Mouse (Mus musculus): ENCODE results near the gene Zfp617. TPM values are rescaled to one million over a fixed set of nuclear protein-coding genes. Genes with fewer than 3 reads are reported as not detected.
A peak's percentile ranks its signal among the peaks of the same experiment; 100 is the strongest.
"Not testable (repeated sequence)": the region's sequence is repeated elsewhere in the genome, so short reads cannot be mapped to it uniquely, and the experiment has no call there.

Zfp617 gene
- polyA plus RNA-seq, 1 experiment from 2014 or later, result 8.8 TPM

DNA sequence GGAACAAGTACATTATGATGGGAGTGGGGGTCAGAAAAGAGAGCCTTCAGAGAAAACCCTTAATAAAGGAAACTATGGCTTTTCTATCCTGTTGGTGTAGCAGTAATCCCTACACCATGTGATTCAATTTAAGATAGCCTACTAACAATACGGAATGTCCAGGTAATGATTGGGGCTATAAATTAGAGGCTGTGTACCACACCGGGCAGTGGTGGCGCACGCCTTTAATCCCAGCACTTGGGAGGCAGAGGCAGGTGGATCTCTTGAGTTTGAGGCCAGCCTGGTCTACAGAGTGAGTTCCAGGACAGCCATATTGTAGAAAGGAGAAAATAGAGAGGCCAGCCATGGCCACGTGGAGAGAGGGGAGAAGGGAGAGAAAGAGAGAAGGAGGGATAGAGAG is 17.4 kb downstream of the Zfp617 start:
- WGBS (ENCODE audit: insufficient replicate concordance), result 91% methylated on average over 5 of the region's 5 CpGs
- H3K27me3 ChIP-seq, result 0 out of 2 replicates have a peak, but pooled peaks cover 3% of the 10 kb centered on the region
- DNase-seq (no peak), ATAC-seq (ENCODE audit: low read depth) (no peak)
- no peak overlapping the region for H3K9ac ChIP-seq
- no peaks in the 10 kb centered on the region for H3K9me3 ChIP-seq (replicated peaks)
- no peak overlapping the region for H3K4me3 ChIP-seq (replicated peaks)
- no peak overlapping the region for H3K4me2 ChIP-seq
- H3K27ac ChIP-seq, result no peak overlapping the region
- peaks cover 33% of the 10 kb centered on the region for H3K36me3 ChIP-seq
- peaks cover 29% of the 10 kb centered on the region for H3K4me1 ChIP-seq (replicated peaks)

DNA sequence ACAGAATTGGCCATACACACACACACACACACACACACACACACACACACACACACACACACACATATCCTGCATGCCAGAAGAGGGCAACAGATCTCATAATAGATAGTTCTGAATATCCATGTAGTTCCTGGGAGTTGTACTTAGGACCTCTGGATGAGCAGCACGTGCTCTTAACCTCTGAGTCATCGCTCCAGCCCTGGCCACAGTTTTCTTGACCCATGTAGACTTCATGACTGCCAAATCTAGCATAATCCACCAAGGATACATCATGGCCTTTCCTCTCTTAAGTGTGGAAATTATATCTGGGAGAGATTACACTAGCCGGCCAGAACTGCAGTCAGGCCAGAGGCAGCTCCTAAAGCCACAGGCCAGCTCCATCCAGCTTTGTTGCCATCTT is 18.1 kb downstream of the Zfp617 start:
- no peak overlapping the region for H3K27ac ChIP-seq
- peaks cover 29% of the 10 kb centered on the region for H3K4me1 ChIP-seq (replicated peaks)
- no peak overlapping the region for H3K4me2 ChIP-seq
- no peaks in the 10 kb centered on the region for H3K9me3 ChIP-seq (replicated peaks)
- no peaks in the 10 kb centered on the region for H3K27me3 ChIP-seq
- H3K9ac ChIP-seq, result no peak overlapping the region
- 95% methylated on average over 3 of the region's 3 CpGs for WGBS (ENCODE audit: insufficient replicate concordance)
- H3K36me3 ChIP-seq, result peaks cover 41% of the 10 kb centered on the region
- DNase-seq (no peak), ATAC-seq (ENCODE audit: low read depth) (no peak)
- no peak overlapping the region for H3K4me3 ChIP-seq (replicated peaks)

DNA sequence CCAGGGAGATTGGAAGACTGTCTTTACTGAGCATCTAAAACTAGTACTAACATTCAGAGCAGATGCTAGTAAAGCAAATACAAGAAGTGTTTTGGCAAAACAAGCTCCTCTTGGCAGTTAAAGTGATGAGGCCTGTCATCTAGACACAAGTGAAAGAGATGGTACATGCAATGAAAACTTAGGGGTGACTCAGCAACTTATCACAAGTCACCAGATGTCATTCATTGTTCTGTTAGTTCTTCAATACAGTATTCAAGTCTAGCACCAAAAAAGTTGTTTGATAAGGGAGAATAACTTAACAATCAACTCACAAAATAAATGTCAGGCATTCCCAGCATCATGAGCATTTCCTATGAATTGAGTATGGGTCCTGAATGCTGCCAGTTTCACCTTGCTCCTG is 19.3 kb downstream of the Zfp617 start:
- H3K4me2 ChIP-seq, result no peak overlapping the region
- peaks cover 45% of the 10 kb centered on the region for H3K36me3 ChIP-seq
- H3K4me1 ChIP-seq (replicated peaks), result peaks cover 27% of the 10 kb centered on the region
- DNase-seq, result no peak
- ATAC-seq (ENCODE audit: low read depth), result no peak
- no peaks in the 10 kb centered on the region for H3K9me3 ChIP-seq (replicated peaks)
- no peak overlapping the region for H3K9ac ChIP-seq
- H3K27me3 ChIP-seq, result no peaks in the 10 kb centered on the region
- no peak overlapping the region for H3K27ac ChIP-seq
- no peak overlapping the region for H3K4me3 ChIP-seq (replicated peaks)

DNA sequence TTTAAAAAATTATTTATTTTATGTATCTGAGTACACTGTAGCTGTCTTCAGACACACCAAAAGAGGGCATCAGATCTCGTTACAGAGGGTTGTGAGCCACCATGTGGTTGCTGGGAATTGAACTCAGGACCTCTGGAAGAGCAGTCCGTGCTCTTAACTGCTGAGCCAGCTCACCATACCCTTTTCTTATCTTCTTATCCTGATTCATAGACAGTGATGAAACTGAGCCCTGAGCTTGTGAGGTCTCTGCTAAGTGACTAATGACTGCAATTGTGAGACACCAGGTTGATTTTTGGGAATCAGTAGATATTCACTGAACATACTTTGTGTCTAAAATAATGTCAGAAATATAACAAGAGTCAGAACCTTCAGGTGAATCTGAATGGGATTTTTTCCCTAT is 29.6 kb downstream of the Zfp617 start:
- ATAC-seq (ENCODE audit: low read depth); H3K4me2 ChIP-seq; H3K9ac ChIP-seq; H3K36me3 ChIP-seq; H3K27ac ChIP-seq; H3K4me3 ChIP-seq (replicated peaks); H3K4me1 ChIP-seq (replicated peaks); H3K27me3 ChIP-seq; H3K9me3 ChIP-seq (replicated peaks); DNase-seq: not testable (repeated sequence)
- 59% methylated on average over 2 of the region's 2 CpGs for WGBS (ENCODE audit: insufficient replicate concordance)

DNA sequence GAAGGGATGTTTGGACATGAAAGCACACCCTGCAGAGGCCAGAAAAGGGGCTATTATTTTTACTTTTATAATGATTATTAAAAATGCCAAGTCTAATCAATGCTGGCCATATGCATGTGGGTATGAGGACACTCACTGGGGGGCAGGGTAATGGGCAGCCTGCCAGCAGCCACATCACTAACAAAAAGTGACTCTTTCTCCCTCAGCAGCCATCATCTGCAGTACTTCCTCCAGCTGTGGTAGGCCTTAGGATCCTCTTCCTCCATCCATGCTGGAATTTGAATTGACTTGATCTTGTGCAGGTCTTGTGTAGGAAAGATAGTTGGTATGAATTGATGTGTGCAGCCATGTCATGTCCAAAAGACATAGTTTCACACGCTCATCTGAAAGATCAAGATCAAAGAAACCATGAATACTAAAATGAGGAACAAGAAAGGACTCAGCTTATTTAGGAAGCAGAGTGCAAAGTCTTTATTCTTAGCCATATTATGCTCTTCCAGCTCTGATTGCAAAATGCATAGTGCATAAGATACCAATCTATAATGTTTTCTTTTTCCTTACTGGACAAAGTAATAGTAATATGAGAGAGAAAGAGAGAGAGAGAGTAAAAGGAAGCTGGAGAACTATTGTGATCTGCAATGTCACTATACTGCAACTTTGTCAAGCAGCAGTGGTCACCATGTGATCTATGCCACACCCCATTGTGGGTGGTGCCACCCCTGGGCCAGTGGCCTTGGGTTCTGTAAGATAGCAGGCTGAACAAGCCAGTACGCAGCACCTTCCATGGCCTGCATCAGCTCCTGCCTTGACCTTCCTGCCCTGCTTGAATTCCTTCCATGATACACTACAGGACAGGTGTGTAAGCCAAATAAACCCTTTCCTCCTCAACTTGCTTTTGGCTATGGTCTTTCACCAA is 32.1 kb downstream of the Zfp617 start:
- ATAC-seq (ENCODE audit: low read depth) (peak; percentile 87), DNase-seq (peak; percentile 57)
- H3K4me1 ChIP-seq (replicated peaks), result peaks cover 9% of the 10 kb centered on the region
- peaks cover 2% of the 10 kb centered on the region for H3K27me3 ChIP-seq
- H3K4me2 ChIP-seq, result no peak overlapping the region
- WGBS (ENCODE audit: insufficient replicate concordance), result 40% methylated on average over 2 of the region's 2 CpGs
- H3K36me3 ChIP-seq, result no peaks in the 10 kb centered on the region
- H3K9me3 ChIP-seq (replicated peaks), result no peaks in the 10 kb centered on the region
- no peak overlapping the region for H3K9ac ChIP-seq
- H3K27ac ChIP-seq, result no peak overlapping the region
- H3K4me3 ChIP-seq (replicated peaks), result no peak overlapping the region

DNA sequence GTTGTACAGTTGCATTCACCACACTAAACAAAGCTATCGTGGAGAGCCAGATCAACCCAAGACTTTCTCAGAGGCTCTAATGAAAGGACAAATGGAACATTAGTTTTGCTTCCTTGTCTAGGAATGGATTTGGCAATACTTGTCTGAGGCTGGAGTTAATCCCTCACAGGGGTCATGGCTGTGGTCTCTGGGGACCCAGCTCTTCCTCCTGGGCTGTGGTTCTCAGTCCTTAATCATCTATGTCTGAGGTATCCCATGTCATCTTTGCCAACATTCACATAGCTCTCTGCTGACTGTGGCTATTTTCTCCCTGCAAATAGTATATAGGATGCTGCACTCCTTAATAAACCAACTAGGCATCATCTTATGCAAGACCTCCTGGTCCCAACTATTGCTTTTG is 33.3 kb downstream of the Zfp617 start:
- 63% methylated on average over 1 of the region's 1 CpGs for WGBS (ENCODE audit: insufficient replicate concordance)
- no peak for ATAC-seq (ENCODE audit: low read depth)

DNA sequence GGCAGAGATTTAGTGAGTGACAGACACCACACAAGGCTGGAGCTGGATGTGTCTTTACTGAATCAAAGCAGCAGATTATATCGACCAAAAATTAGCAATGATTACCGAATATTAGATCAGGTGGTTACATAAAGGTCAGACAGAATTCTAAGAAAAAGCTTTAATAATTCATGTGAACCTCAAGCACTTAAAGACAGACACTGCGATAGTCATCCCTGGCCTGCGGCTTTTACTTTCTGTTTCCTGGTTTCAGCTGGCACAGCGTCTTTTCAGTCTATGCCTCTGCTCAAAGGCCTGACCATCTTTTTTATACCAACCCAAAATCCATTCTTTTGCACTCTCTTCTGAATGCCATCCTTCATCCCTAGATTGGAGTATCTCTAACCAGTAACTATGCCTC is 40.2 kb downstream of the Zfp617 start:
- DNase-seq (no peak), ATAC-seq (ENCODE audit: low read depth) (no peak)
- Histone ChIP-seq H3K9ac (no peak overlapping the region), H3K4me2 (no peak overlapping the region), H3K4me1 (replicated peaks) (peaks cover 24% of the 10 kb centered on the region), H3K9me3 (replicated peaks) (no peaks in the 10 kb centered on the region), H3K27me3 (peaks cover 7% of the 10 kb centered on the region), H3K4me3 (replicated peaks) (no peak overlapping the region), H3K36me3 (peaks cover 6% of the 10 kb centered on the region; the same call in 1 of the 2 replicates), H3K27ac (no peak overlapping the region)
- 74% methylated on average over 5 of the region's 5 CpGs for WGBS (ENCODE audit: insufficient replicate concordance)

More for the DNA sequence above, 33.3 kb downstream of the Zfp617 start:
- DNase-seq, result no peak
- Histone ChIP-seq H3K9me3 (replicated peaks) (no peaks in the 10 kb centered on the region), H3K4me1 (replicated peaks) (peaks cover 9% of the 10 kb centered on the region), H3K27ac (no peak overlapping the region), H3K4me3 (replicated peaks) (no peak overlapping the region), H3K27me3 (peaks cover 4% of the 10 kb centered on the region), H3K9ac (no peak overlapping the region), H3K4me2 (no peak overlapping the region), H3K36me3 (no peaks in the 10 kb centered on the region)

DNA sequence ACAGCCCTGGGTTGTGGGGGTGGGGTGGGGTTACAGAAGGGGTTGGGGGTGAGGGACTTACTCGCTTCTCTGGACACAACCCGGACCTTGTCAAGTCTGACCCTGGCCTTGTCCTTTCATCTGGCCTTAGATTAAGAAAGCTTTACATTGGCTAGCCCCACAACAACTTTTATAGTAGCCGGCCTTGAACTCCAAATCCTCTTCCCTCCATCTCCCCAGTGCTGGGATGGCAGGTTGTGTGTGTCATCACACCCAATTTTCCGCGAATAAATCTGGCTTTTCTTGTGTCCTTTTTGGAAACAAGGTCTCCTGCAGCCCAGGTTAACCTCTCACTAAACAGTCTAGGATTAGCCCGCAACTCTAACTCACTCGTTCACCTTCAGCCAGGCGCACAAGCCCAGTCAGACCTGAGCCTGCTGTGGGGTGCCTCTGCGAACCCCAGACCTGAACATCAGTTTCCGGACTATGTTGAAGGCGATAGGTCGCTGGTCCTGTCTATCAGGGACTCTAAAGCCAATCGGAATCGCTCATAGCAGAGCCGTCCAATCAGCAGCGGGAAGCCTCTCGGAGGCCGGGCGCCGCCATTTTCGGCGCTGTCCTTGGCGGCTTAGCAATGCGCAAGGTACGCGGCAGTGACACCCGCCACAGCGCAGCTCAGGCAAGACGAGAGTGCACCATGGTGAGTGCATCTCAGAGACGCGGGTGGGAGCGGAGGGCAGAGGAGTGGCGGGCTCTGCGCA is 42.2 kb downstream of the Zfp617 start, which contains the start of gene Zfp961:
Zfp961 (plus strand) TSS at position 557 of the 740 bp plus-strand sequence.
- Histone ChIP-seq H3K4me2 (peak within 1 kb of the TSS; percentile 79), H3K9ac (peak within 1 kb of the TSS; percentile 84), H3K36me3 (peaks cover 20% of the 10 kb centered on the region), H3K27me3 (peaks cover 4% of the 10 kb centered on the region), H3K4me1 (replicated peaks) (peaks cover 24% of the 10 kb centered on the region), H3K27ac (peak within 1 kb of the TSS; percentile 67), H3K4me3 (replicated peaks) (peak within 1 kb of the TSS; percentile 72), H3K9me3 (replicated peaks) (no peaks in the 10 kb centered on the region)
- 3% methylated on average over 34 of the region's 34 CpGs for WGBS (ENCODE audit: insufficient replicate concordance)
- DNase-seq (peak; percentile 95), ATAC-seq (ENCODE audit: low read depth) (peak; percentile 99)

DNA sequence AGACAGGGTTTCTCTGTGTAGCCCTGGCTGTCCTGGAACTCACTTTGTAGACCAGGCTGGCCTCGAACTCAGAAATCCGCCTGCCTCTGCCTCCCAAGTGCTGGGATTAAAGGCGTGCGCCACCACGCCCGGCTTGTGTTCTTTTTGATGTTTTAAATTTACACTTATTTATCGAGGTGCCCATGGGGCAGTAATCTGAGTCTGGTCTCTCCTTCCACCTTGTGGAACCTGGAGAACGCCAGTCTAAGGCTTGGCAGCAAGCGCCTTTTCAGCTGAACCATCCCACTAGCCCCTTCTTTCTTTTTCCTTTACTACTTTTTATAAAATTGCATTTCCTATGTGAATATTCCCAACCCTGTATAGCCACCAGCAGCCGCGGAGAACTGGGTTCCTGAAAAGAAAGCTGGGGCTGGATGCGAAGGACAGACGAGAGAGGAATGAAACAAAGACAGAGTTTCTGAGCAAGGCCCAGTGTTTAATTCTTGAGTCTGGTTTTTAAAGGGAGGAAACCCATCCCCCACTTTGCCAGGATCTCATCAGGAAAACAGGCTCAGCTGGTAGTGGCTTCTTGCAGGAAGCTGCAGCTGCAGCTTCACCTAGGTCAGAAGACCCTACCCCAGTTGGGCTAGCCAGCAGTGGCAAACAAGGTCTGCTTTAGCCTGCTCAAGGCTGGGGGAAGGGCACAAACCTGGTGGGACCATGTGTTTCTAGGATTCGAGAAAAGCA is 43.2 kb downstream of the Zfp617 start:
- Histone ChIP-seq H3K9me3 (replicated peaks) (no peaks in the 10 kb centered on the region), H3K4me3 (replicated peaks) (peak overlapping the region; percentile 72), H3K36me3 (peaks cover 20% of the 10 kb centered on the region), H3K27ac (0 out of 2 replicates have a peak overlapping the region, but pooled peaks have one; percentile 1), H3K4me1 (replicated peaks) (peaks cover 24% of the 10 kb centered on the region), H3K4me2 (peak overlapping the region; percentile 79), H3K27me3 (0 out of 2 replicates have a peak, but pooled peaks cover 3% of the 10 kb centered on the region), H3K9ac (peak overlapping the region; percentile 84)
- WGBS (ENCODE audit: insufficient replicate concordance), result 21% methylated on average over 14 of the region's 14 CpGs
- DNase-seq (peak; percentile 1), ATAC-seq (ENCODE audit: low read depth) (no peak)

DNA sequence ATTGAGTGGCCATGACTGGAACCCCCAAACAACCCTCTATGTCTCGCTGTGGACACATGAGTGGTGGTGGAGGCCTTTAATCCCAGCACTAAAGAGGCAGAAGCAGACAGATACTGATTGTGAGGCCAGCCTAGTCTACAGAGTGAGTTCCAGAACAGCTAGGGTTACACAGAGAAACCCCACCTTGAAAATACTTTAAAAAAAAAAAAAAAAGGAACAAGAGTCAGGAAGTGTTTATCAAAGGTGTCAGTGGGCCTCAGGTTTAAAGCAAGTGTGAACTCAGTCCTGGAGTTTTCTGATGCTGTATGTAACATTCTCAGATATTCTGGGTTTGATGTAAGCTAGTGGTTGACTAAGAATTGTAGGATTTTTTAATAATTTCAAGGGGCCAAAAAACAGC is 44.1 kb downstream of the Zfp617 start:
- peaks cover 24% of the 10 kb centered on the region for H3K4me1 ChIP-seq (replicated peaks)
- DNase-seq (no peak), ATAC-seq (ENCODE audit: low read depth) (no peak)
- 0 out of 2 replicates have a peak, but pooled peaks cover 3% of the 10 kb centered on the region for H3K27me3 ChIP-seq
- H3K4me3 ChIP-seq (replicated peaks), result 0 out of 2 replicates have a peak overlapping the region, but pooled peaks have one; percentile 72
- peak overlapping the region; percentile 79 for H3K4me2 ChIP-seq
- no peaks in the 10 kb centered on the region for H3K9me3 ChIP-seq (replicated peaks)
- WGBS (ENCODE audit: insufficient replicate concordance), result 83% methylated on average over 1 of the region's 1 CpGs
- H3K36me3 ChIP-seq, result peaks cover 20% of the 10 kb centered on the region
- peak overlapping the region; percentile 84; the same call in 1 of the 2 replicates for H3K9ac ChIP-seq
- no peak overlapping the region for H3K27ac ChIP-seq

Data from liver, embryonic 13.5 days (tissue).